8 mouse cellular contexts compared by ENCODE assay signal in genomic region chr10:44526751-44527591, GRCm38 (mm10). TPM values are rescaled to one million over a fixed set of nuclear protein-coding genes. Genes with fewer than 3 reads are reported as not detected.
DNase-seq lines count a peak whose midpoint lies in the region; ATAC-seq and TF ChIP-seq lines count a peak whose summit lies in the region.

No protein-coding gene starts in this region.

- peak overlapping the region; percentile 22 to 32 for H3K4me3 ChIP-seq in heart, embryonic 14.5 days (ENCODE audit: control insufficient read depth in 1 of 2, insufficient read depth in 1 of 2, low read depth in 1 of 2, low read length in 2 of 2)
- peak overlapping the region; percentile 31 for H3K4me3 ChIP-seq in kidney, embryonic 16.5 days (ENCODE audit: low read length)

- no peak for ATAC-seq in heart, embryonic 14.5 days (ENCODE audit: insufficient number of reproducible peaks, insufficient read depth, low FRiP score, low read depth)
- 0 out of 2 replicates have a peak, but pooled peaks have one; percentile 25 for ATAC-seq in kidney, embryonic 16.5 days (ENCODE audit: low FRiP score, low TSS enrichment)

- H3K4me2 ChIP-seq in heart, embryonic 14.5 days (ENCODE audit: low read length), result peak overlapping the region; percentile 64
- H3K4me2 ChIP-seq in kidney, embryonic 16.5 days (replicated peaks; ENCODE audit: low read depth, low read length), result peak overlapping the region; percentile 50

- TF ChIP-seq CTCF in brain, embryonic 14.5 days (IDR thresholded peaks at IDR 0.05; ENCODE audit: borderline replicate concordance, extremely low read depth, insufficient read depth, insufficient read length), result no peak

- H3K4me1 ChIP-seq in heart, embryonic 14.5 days (ENCODE audit: control insufficient read depth in 2 of 2, insufficient read depth in 2 of 2, low read length in 2 of 2), result peaks cover 4 to 20% of the 10 kb centered on the region in 2 experiments
- peaks cover 13% of the 10 kb centered on the region for H3K4me1 ChIP-seq in kidney, embryonic 16.5 days (ENCODE audit: insufficient read depth, low read length)

- 2% methylated on average over 31 of the region's 31 CpGs for WGBS in heart, embryonic 14.5 days
- 2% methylated on average over 31 of the region's 31 CpGs for WGBS in kidney, embryonic 16.5 days

- H3K27ac ChIP-seq in heart, embryonic 14.5 days (replicated peaks in 1 of 2; ENCODE audit: control insufficient read depth in 1 of 2, insufficient read depth in 1 of 2, low read depth in 2 of 2, low read length in 2 of 2), result no peak overlapping the region
- no peak overlapping the region for H3K27ac ChIP-seq in kidney, embryonic 16.5 days (ENCODE audit: low read length)

- H3K9ac ChIP-seq in heart, embryonic 14.5 days (ENCODE audit: low read length), result no peak overlapping the region
- no peak overlapping the region for H3K9ac ChIP-seq in kidney, embryonic 16.5 days (replicated peaks; ENCODE audit: low read length)

- TF ChIP-seq POLR2A in brain, embryonic 14.5 days (IDR thresholded peaks at IDR 0.05; ENCODE audit: borderline replicate concordance, extremely low read depth, insufficient read depth, insufficient read length, poor library complexity, severe bottlenecking), result no peak

- no peaks in the 10 kb centered on the region for H3K36me3 ChIP-seq in heart, embryonic 14.5 days (ENCODE audit: control insufficient read depth, insufficient read depth, low read length)
- no peaks in the 10 kb centered on the region for H3K36me3 ChIP-seq in kidney, embryonic 16.5 days (ENCODE audit: insufficient read depth, low read length)

- no peaks in the 10 kb centered on the region for H3K9me3 ChIP-seq in heart, embryonic 14.5 days (ENCODE audit: control insufficient read depth, low read length)
- H3K9me3 ChIP-seq in kidney, embryonic 16.5 days (ENCODE audit: low read length), result no peaks in the 10 kb centered on the region

- DNase-seq in right cerebral cortex, postnatal 10 days (ENCODE audit: low spot score in 2 of 2), result peak; percentile 33 to 34
- DNase-seq in right cerebral cortex, postnatal 14 days, result no peak
- DNase-seq in brain, embryonic 14.5 days (ENCODE audit: low read depth), result peak; percentile 79
- peak; percentile 52 for DNase-seq in lung, postnatal 14 days
- DNase-seq in ovary, postnatal 14 days (ENCODE audit: low spot score), result peak; percentile 36
- DNase-seq in adipocyte (ENCODE audit: low spot score), result no peak

- peaks cover 68% of the 10 kb centered on the region for H3K27me3 ChIP-seq in heart, embryonic 14.5 days (ENCODE audit: control insufficient read depth, insufficient read depth, low read length)
- peaks cover 60% of the 10 kb centered on the region for H3K27me3 ChIP-seq in kidney, embryonic 16.5 days (ENCODE audit: insufficient read depth, low read length)

RNA-seq across cellular contexts. Expression of gene Prdm1, which starts 1.3 kb away (rescaled TPM):
- polyA plus RNA-seq in brain, embryonic 14.5 days (2012; rRNA removed), result 0.73 and 0.90 TPM in 2 replicates
- 0.86 and 0.98 TPM in 2 replicates for polyA plus RNA-seq in heart, embryonic 14.5 days (2014; fragmentation: Nextera tagmentation; extraction: Ambion mirVana)
- 2.8 and 2.9 TPM in 2 replicates for polyA plus RNA-seq in kidney, embryonic 16.5 days (2015; fragmentation: Nextera tagmentation; extraction: Ambion mirVana)

Comparison
In these comparisons a context has a peak if more than half of its experiments do, and no peak if none do; other contexts are left out.
1. DNase-seq: peak in right cerebral cortex, postnatal 10 days (2 of 2), brain, embryonic 14.5 days (single experiment), lung, postnatal 14 days (single experiment) and ovary, postnatal 14 days (single experiment); none in right cerebral cortex, postnatal 14 days (single experiment) and adipocyte (single experiment).